Mouse (Mus musculus): ENCODE data around the gene Vps16.

GRCm38 (mm10) chr2:130450434-130450796 lies 26.3 kb downstream of the Vps16 start:
- TF ChIP-seq CTCF (conservative IDR thresholded peaks at IDR 0.05 in 1 of 2, IDR thresholded peaks at IDR 0.05 in 1 of 2; ENCODE audit: low read depth in 2 of 2, low read length in 2 of 2), result no peak
- no peak for TF ChIP-seq PAX5 (IDR thresholded peaks at IDR 0.05; ENCODE audit: low read length)
- TF ChIP-seq MYC (IDR thresholded peaks at IDR 0.05; ENCODE audit: low read depth, low read length), result no peak
- TF ChIP-seq E2F4 (IDR thresholded peaks at IDR 0.05; ENCODE audit: insufficient replicate concordance, low read depth, low read length), result no peak
- no peak for TF ChIP-seq TCF12 (IDR thresholded peaks at IDR 0.05; ENCODE audit: low read depth, low read length)
- no peak for TF ChIP-seq MAX (IDR thresholded peaks at IDR 0.05; ENCODE audit: low read length)
- TF ChIP-seq POLR2A (IDR thresholded peaks at IDR 0.05; ENCODE audit: low read depth, low read length), result no peak
- no peak for TF ChIP-seq POLR2AphosphoS2 (IDR thresholded peaks at IDR 0.05; ENCODE audit: low read depth, low read length)
- no peak for TF ChIP-seq USF2 (conservative IDR thresholded peaks at IDR 0.05; ENCODE audit: low read depth, low read length)
- TF ChIP-seq MAZ (IDR thresholded peaks at IDR 0.05; ENCODE audit: low read depth, low read length), result no peak
- TF ChIP-seq ELF1 (IDR thresholded peaks at IDR 0.05; ENCODE audit: low read depth, low read length), result no peak; the same call in 1 of the 2 replicates
- no peak for TF ChIP-seq USF1 (IDR thresholded peaks at IDR 0.05; ENCODE audit: low read depth, low read length)
- TF ChIP-seq GABPA (IDR thresholded peaks at IDR 0.05; ENCODE audit: insufficient replicate concordance, low read depth, low read length), result no peak
